Mouse (Mus musculus) bone marrow, adult 2 months (tissue): ENCODE data around the gene Ube4a. TPM values are rescaled to one million over a fixed set of nuclear protein-coding genes. Genes with fewer than 3 reads are reported as not detected.

Experiments used
- H3K27ac ChIP-seq: fragments of 200-500 bp; 2 replicates; pipeline ENCODE4 v1.5.1; 2012; ENCODE audit warnings: low read depth, mild to moderate bottlenecking, control low read depth, inconsistent platforms, low read length; ENCODE audit not compliant: control insufficient read depth, poor library complexity, insufficient read depth
- H3K4me1 ChIP-seq: fragments of 200-500 bp; 2 replicates; pipeline ENCODE4 v1.6.1; 2011; ENCODE audit warnings: low read length; ENCODE audit not compliant: control insufficient read depth, insufficient read depth
- H3K4me3 ChIP-seq: fragments of 200-500 bp; replicated peaks from 2 replicates; pipeline ENCODE3; 2011; ENCODE audit warnings: mild to moderate bottlenecking, low read depth, low read length, control low read depth; ENCODE audit not compliant: control insufficient read depth
- CTCF ChIP-seq: fragments of 200-500 bp; IDR thresholded peaks from 2 replicates; pipeline ENCODE4 v1.5.1; 2011; ENCODE audit warnings: low read length, control low read depth; ENCODE audit not compliant: control insufficient read depth, insufficient read depth
- POLR2A ChIP-seq: fragments of 200-500 bp; IDR thresholded peaks from 2 replicates; pipeline ENCODE4 v1.6.1; 2011; ENCODE audit warnings: low read depth, mild to moderate bottlenecking, control low read depth, low read length, borderline replicate concordance; ENCODE audit not compliant: control insufficient read depth
- WGBS: fragments of 180-500 bp; shearing (Covaris S2); methylation state at CpG from one replicate; pipeline ENCODE4 v1.1.7; 2018; 5-methylcytosine and 5-hydroxymethylcytosine counted together
- polyA plus RNA-seq: library from polyadenylated mRNA; stranded (reverse); fragments of >200 nt; gene quantifications from 2 replicates; pipeline ENCODE4 v1.2.4, GENCODE M21; 2011; ENCODE audit warnings: low replicate concordance; ENCODE audit not compliant: missing spikeins, insufficient read depth, insufficient read length

Ube4a gene
- polyA plus RNA-seq, 1 experiment = 18.8 TPM

GRCm38 (mm10) chr9:44878776-44879500, 86.5 kb downstream of the Ube4a start:
- 3% methylated on average over 9 of the region's 9 CpGs for WGBS
- no peak for TF ChIP-seq CTCF
- TF ChIP-seq POLR2A = no peak
- peaks cover 3% of the 10 kb centered on the region; the same call in 1 of the 2 replicates for H3K4me1 ChIP-seq
- peak overlapping the region; percentile 55 for H3K4me3 ChIP-seq
- peak overlapping the region; percentile 34; the same call in 1 of the 2 replicates for H3K27ac ChIP-seq

GRCm38 (mm10) chr9:44877686-44878085, 87.7 kb downstream of the Ube4a start:
- H3K4me1 ChIP-seq = peaks cover 1% of the 10 kb centered on the region; the same call in 1 of the 2 replicates
- H3K27ac ChIP-seq = no peak overlapping the region
- WGBS = 85% methylated on average over 7 of the region's 7 CpGs
- no peak overlapping the region for H3K4me3 ChIP-seq
- TF ChIP-seq POLR2A (no peak), CTCF (no peak)

GRCm38 (mm10) chr9:44875476-44875875, 89.9 kb downstream of the Ube4a start:
- no peak overlapping the region for H3K27ac ChIP-seq
- WGBS = 53% methylated on average over 7 of the region's 7 CpGs
- H3K4me3 ChIP-seq = no peak overlapping the region
- TF ChIP-seq POLR2A = no peak
- TF ChIP-seq CTCF = no peak
- H3K4me1 ChIP-seq = peaks cover 1% of the 10 kb centered on the region; the same call in 1 of the 2 replicates

GRCm38 (mm10) chr9:44874198-44874597, 91.2 kb downstream of the Ube4a start:
- TF ChIP-seq POLR2A (no peak), CTCF (no peak)
- Histone ChIP-seq H3K4me3 (no peak overlapping the region), H3K27ac (no peak overlapping the region), H3K4me1 (peaks cover 3% of the 10 kb centered on the region; the same call in 1 of the 2 replicates)

GRCm38 (mm10) chr9:44873665-44874064, 91.7 kb downstream of the Ube4a start:
- TF ChIP-seq POLR2A (no peak), CTCF (no peak)
- WGBS = 47% methylated on average over 5 of the region's 5 CpGs
- Histone ChIP-seq H3K4me3 (no peak overlapping the region), H3K27ac (no peak overlapping the region), H3K4me1 (peaks cover 2% of the 10 kb centered on the region; the same call in 1 of the 2 replicates)

Other genes with a start within 250 kb of the Ube4a start
- gene Phldb1, start 230.4 kb downstream of the Ube4a start, polyA plus RNA-seq = 4.7 and 8.4 TPM in 2 replicates
- 22.8 and 30.9 TPM in 2 replicates for gene Arcn1, start 197.8 kb downstream of the Ube4a start, polyA plus RNA-seq
- gene Ift46, start 197.7 kb downstream of the Ube4a start, polyA plus RNA-seq = 9.6 and 42.2 TPM in 2 replicates
- 0.57 and 0.85 TPM in 2 replicates for gene Tmem25, start 166.3 kb downstream of the Ube4a start, polyA plus RNA-seq
- 6.9 TPM in 1 of 2 replicates, not detected in the other for gene Ttc36, start 162.5 kb downstream of the Ube4a start, polyA plus RNA-seq
- 23.2 and 39.1 TPM in 2 replicates for gene Kmt2a, start 84.3 kb downstream of the Ube4a start, polyA plus RNA-seq
- 242 and 287 TPM in 2 replicates for gene Atp5l, start 44.9 kb downstream of the Ube4a start, polyA plus RNA-seq
- gene Cd3g, start 14.8 kb upstream of the Ube4a start, polyA plus RNA-seq = 5.4 and 7.0 TPM in 2 replicates
- 8.8 and 17.2 TPM in 2 replicates for gene Cd3d, start 16.2 kb upstream of the Ube4a start, polyA plus RNA-seq
- gene Cd3e, start 44.0 kb upstream of the Ube4a start, polyA plus RNA-seq = 1.8 and 4.8 TPM in 2 replicates
- 2.2 TPM in 1 of 2 replicates, not detected in the other for gene Mpzl2, start 74.2 kb upstream of the Ube4a start, polyA plus RNA-seq
- 3.2 and 3.8 TPM in 2 replicates for gene Mpzl3, start 89.6 kb upstream of the Ube4a start, polyA plus RNA-seq
- gene Jaml, start 113.6 kb upstream of the Ube4a start, polyA plus RNA-seq = 7.6 and 25.9 TPM in 2 replicates
- gene Scn2b, start 152.2 kb upstream of the Ube4a start, polyA plus RNA-seq = 0.37 and 0.41 TPM in 2 replicates
- 0.60 TPM in 1 of 2 replicates, not detected in the other for gene Scn4b, start 172.8 kb upstream of the Ube4a start, polyA plus RNA-seq
- not detected in 2 replicates for gene BC049352, start 216.4 kb upstream of the Ube4a start, polyA plus RNA-seq
- not detected in 2 replicates for gene Tmprss4, start 238.5 kb upstream of the Ube4a start, polyA plus RNA-seq